Mouse (Mus musculus) heart, adult 2 months (tissue): ENCODE results near the gene Fbxo39.

Experiments used
- CTCF ChIP-seq: fragments of 200-600 bp; IDR thresholded peaks from 2 replicates; pipeline ENCODE4 v1.8.1; 2022; ENCODE audit warnings: antibody characterized with exemption, mild to moderate bottlenecking, moderate library complexity
- EP300 ChIP-seq: fragments of 200-500 bp; IDR thresholded peaks from 2 replicates; pipeline ENCODE4 v1.6.1; 2011; ENCODE audit warnings: low read depth, low read length, control low read depth; ENCODE audit not compliant: insufficient read depth

DNA sequence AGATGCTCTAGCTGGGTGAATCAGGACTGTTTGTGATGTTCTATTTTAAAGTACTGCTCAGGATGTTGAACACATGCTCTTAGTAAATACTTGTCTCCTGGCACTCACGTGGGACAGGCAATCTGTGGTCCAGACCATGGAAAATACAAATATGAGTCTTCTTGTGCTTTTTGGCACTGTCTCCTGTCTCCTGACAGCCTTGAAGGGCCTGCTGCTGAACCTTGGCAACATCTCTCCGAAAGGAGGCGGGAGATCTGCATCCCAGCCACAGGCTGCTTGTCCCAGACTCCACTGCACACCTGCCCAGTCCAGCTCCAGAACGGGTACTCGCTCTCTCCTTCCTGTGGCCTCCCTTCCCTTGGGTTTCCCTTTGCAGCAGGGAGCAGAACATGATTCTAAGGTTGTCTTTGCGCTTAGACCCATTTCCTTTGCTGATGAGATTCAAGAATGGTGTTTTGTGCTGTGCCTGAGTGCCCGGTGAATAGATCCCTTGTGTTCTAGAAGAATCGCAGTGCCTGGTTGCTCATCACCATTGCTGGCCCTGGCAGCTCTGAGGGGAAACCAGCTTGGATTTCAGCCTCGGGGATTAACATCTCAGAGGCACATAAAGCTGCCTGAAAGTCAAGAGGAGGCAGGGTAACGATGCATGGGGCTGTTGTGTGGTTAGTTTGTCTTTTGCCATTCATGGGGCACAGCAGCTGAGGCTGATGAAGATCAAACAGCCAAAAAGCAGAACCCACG, 53.9 kb downstream of the Fbxo39 start:
- TF ChIP-seq CTCF, result no peak
- TF ChIP-seq EP300, result no peak
